Mouse (Mus musculus) hindbrain, embryonic 14.5 days (tissue): ENCODE results near the gene 3110001I22Rik. TPM values are rescaled to one million over a fixed set of nuclear protein-coding genes. Genes with fewer than 3 reads are reported as not detected.
"Not testable (repeated sequence)": the region's sequence is repeated elsewhere in the genome, so short reads cannot be mapped to it uniquely, and the experiment has no call there.

Source experiments
- ATAC-seq: fragments of 200-750 bp; cut with Nextera tagmentation; 2 replicates; pipeline ENCODE4 v1.8.0; 2017; ENCODE audit warnings: moderate number of reproducible peaks, mild to moderate bottlenecking, moderate TSS enrichment, moderate library complexity; ENCODE audit not compliant: low FRiP score
- DNase-seq: peaks from one replicate; pipeline ENCODE4 v3.0.0-alpha.2; 2015; ENCODE audit warnings: low spot score
- H3K27ac ChIP-seq: fragments of 300-500 bp; sonication (generic); 2 replicates; pipeline ENCODE4 v1.5.1; 2014; ENCODE audit warnings: mild to moderate bottlenecking, moderate library complexity
- H3K27me3 ChIP-seq: fragments of 300-500 bp; sonication (generic); 2 replicates; pipeline ENCODE4 v1.6.1; 2014; ENCODE audit warnings: mild to moderate bottlenecking, low read length, mixed read lengths; ENCODE audit not compliant: control insufficient read depth, insufficient read depth
- H3K36me3 ChIP-seq: fragments of 300-500 bp; sonication (generic); replicated peaks from 2 replicates; pipeline ENCODE4 v1.6.1; 2014; ENCODE audit not compliant: control insufficient read depth, insufficient read depth
- H3K4me1 ChIP-seq: fragments of 300-500 bp; sonication (generic); replicated peaks from 2 replicates; pipeline ENCODE4 v1.6.1; 2014; ENCODE audit warnings: antibody characterized with exemption, low read length, mixed read lengths; ENCODE audit not compliant: control insufficient read depth, insufficient read depth
- H3K4me2 ChIP-seq: fragments of 300-500 bp; sonication (generic); replicated peaks from 2 replicates; pipeline ENCODE4 v1.6.1; 2014; ENCODE audit warnings: mild to moderate bottlenecking, moderate library complexity
- H3K4me3 ChIP-seq: fragments of 300-500 bp; sonication (generic); replicated peaks from 2 replicates; pipeline ENCODE4 v1.5.1; 2014; ENCODE audit warnings: mild to moderate bottlenecking, low read length
- H3K9ac ChIP-seq: fragments of 300-500 bp; sonication (generic); 2 replicates; pipeline ENCODE4 v1.6.1; 2014
- H3K9me3 ChIP-seq: fragments of 300-500 bp; sonication (generic); 2 replicates; pipeline ENCODE4 v1.6.1; 2016; ENCODE audit warnings: low read length; ENCODE audit not compliant: control insufficient read depth
- WGBS: fragments of 180-500 bp; shearing (Covaris S2); extraction: QIAGEN DNeasy Blood & Tissue Kit; methylation state at CpG from one replicate; pipeline ENCODE4 v1.1.7; 2014; 5-methylcytosine and 5-hydroxymethylcytosine counted together
- polyA plus RNA-seq: library from polyadenylated mRNA; unstranded; fragments of >200 nt; fragmentation: Nextera tagmentation; extraction: Ambion mirVana; gene quantifications from 2 replicates; pipeline ENCODE4 v1.2.1, GENCODE M21; 2014

3110001I22Rik gene
- 6.9 and 7.2 TPM in 2 replicates for polyA plus RNA-seq

DNA sequence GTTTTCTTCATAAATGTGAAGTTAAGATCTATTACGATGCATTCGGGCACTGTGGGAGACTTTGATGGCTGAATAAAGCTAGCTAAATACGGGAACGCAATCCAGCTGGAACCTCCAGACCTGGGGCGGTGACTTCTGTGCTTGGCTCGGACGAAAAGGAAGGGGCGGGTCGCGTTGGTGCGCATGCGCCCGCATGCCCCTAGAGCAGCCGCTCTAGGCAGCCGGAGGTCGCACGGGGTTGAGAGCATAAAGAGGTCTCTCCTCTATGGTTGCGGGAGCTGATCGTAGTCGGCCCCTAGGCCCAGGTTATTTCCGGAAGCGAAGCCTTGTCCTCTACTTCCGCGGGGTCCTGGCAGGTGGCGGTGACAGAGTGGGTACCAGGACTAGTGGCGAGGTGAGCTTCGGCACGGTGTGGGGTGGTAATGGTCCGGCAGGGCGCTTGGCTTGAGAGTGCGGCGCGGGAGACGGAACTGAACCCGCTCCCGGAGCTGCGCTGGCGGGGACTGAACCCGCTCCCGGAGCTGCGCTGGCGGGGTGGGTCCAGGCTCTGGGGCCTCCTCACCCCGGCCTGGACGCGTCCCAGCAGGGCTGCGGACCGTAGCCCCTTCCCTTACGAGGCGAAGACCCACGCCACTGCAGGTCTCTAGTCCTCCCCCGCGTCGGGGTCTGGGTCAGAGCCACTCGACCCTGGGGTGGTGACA is at the start of gene 3110001I22Rik, which contains the start of gene Bfar:
3110001I22Rik (plus strand) TSS at position 245 of the 701 bp plus-strand sequence.
Bfar (plus strand) TSS at position 174 of the 701 bp plus-strand sequence.
- ATAC-seq (peak; percentile 95), DNase-seq (peak; percentile 91)
- H3K9me3 ChIP-seq, result no peaks in the 10 kb centered on the region
- H3K9ac ChIP-seq, result peak within 1 kb of the TSS; percentile 91
- peaks cover 15% of the 10 kb centered on the region for H3K4me1 ChIP-seq
- peak within 1 kb of the TSS; percentile 96 for H3K4me3 ChIP-seq
- peaks cover 7% of the 10 kb centered on the region for H3K36me3 ChIP-seq
- H3K27ac ChIP-seq, result peak within 1 kb of the TSS; percentile 77
- under 1% methylated on average over 54 of the region's 54 CpGs for WGBS
- peak within 1 kb of the TSS; percentile 86 for H3K4me2 ChIP-seq
- H3K27me3 ChIP-seq, result no peaks in the 10 kb centered on the region

DNA sequence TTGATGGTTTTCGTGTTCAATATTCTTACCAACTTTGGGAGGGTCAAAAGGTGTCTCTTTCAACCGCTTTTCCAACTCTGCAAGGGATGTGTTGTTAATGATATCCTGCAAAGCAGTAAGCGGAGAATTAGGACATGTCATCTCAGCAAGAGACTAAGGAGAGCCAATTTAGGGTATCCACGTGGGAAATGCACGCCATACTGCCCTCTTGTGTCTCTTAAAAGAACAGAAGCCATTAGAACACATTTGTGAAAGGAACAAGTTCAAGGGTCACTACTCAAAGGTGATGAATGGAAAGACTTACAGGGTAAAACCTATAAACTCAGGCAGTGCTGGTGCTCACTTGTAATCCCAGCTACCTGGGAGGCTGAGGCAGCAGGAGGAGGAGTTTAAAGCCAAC is 43.4 kb upstream of the 3110001I22Rik start:
- Histone ChIP-seq H3K4me1 (no peaks in the 10 kb centered on the region), H3K4me3 (no peak overlapping the region), H3K9me3 (no peaks in the 10 kb centered on the region), H3K4me2 (no peak overlapping the region), H3K27ac (no peak overlapping the region), H3K27me3 (no peaks in the 10 kb centered on the region), H3K36me3 (peaks cover 75% of the 10 kb centered on the region), H3K9ac (no peak overlapping the region)
- 51% methylated on average over 5 of the region's 5 CpGs for whole genome bisulfite sequencing
- ATAC-seq (no peak), DNase-seq (peak; percentile 54)

DNA sequence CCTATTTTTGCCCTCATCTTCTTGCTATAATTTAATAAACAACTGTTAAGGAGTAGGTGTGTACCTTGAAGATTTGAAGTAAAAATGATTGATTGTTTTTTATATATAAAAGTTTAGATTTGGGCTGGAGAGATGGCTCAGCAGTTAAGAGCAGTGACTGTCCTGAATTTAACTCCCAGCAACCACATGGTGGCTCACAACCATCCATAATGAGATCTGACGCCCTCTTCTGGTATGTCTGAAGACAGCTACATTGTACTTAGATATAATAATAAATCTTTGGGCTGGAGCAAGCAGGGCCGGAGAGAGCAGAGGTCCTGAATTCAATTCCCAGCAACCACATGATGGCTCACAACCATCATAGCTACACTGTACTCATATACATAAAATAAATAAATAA is 33.5 kb upstream of the 3110001I22Rik start:
- not testable (repeated sequence) for H3K4me2 ChIP-seq, H3K27ac ChIP-seq, H3K4me1 ChIP-seq, H3K9me3 ChIP-seq, DNase-seq, H3K9ac ChIP-seq, H3K27me3 ChIP-seq, ATAC-seq, H3K4me3 ChIP-seq
- peaks cover 43% of the 10 kb centered on the region for H3K36me3 ChIP-seq
- WGBS, result 27% methylated on average over 2 of the region's 2 CpGs

DNA sequence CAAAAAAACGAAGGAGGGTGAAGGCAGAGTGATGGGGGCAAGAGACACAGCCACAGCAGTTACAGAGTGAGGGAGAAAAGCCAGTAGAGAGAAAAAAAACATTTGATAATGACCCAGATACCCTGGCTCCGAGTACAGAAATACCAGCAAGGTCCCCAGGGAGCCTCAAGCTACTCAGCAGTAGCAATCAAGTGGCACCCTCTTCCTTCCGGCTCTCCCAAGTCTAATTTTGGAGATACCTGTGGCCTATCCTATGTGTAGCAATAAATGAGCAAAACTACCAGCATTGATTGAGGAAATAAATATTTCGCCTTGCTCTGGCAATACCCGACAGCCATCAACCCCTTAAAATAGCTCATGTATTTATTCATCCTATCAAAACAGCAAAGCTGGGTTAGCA is 32.2 kb upstream of the 3110001I22Rik start:
- Histone ChIP-seq H3K36me3 (peaks cover 43% of the 10 kb centered on the region), H3K9ac (no peak overlapping the region), H3K4me3 (no peak overlapping the region), H3K27me3 (no peaks in the 10 kb centered on the region), H3K9me3 (0 out of 2 replicates have a peak, but pooled peaks cover 2% of the 10 kb centered on the region), H3K27ac (no peak overlapping the region), H3K4me2 (no peak overlapping the region), H3K4me1 (no peaks in the 10 kb centered on the region)
- no peak for DNase-seq
- 89% methylated on average over 5 of the region's 5 CpGs for WGBS
- ATAC-seq, result no peak

DNA sequence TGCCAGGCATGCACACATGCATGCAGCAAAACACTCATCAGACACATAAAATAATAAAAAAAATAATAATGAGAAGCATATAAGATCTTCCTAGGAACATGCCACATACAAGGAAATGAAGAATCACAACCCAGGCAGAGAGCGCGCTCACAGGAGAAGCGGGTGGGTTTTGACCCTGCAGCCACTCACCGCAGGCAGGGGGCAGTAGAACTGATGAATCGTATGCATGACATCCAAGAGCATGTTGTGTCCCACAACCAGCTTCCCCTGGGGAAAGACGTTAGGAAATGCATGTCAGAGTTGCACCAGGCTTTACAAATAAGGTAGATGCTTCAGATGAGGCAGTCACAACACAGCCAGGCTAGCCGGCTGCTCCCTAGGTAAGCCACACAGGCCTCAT is 31.7 kb upstream of the 3110001I22Rik start:
- H3K9ac ChIP-seq, result no peak overlapping the region
- H3K4me1 ChIP-seq, result no peaks in the 10 kb centered on the region
- ATAC-seq, result no peak
- WGBS, result 78% methylated on average over 7 of the region's 7 CpGs
- no peak overlapping the region for H3K27ac ChIP-seq
- H3K27me3 ChIP-seq, result no peaks in the 10 kb centered on the region
- H3K4me2 ChIP-seq, result no peak overlapping the region
- H3K4me3 ChIP-seq, result no peak overlapping the region
- no peak for DNase-seq
- peaks cover 39% of the 10 kb centered on the region; the same call in 1 of the 2 replicates for H3K36me3 ChIP-seq
- H3K9me3 ChIP-seq, result no peaks in the 10 kb centered on the region

DNA sequence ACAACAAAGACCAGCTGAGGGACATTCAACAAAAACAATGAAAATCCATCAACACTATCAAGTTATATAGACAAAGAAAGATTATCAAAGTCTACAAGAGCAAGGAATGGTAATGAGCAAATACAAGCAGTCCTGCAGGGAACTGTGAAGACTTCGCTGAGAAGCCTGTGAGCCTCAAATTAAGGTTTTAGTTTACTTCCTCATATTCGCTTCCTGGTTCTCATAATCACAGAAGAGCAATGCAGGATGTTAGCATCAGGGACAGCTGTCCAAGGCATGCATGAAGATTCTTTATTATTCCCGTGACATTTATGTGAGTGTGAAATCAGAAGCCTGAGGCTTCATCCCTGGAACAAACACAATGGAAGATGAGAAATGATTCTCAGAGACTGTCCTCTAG is 27.3 kb upstream of the 3110001I22Rik start:
- DNase-seq (no peak), ATAC-seq (no peak)
- H3K27ac ChIP-seq, result no peak overlapping the region
- H3K9ac ChIP-seq, result no peak overlapping the region
- no peaks in the 10 kb centered on the region for H3K9me3 ChIP-seq
- no peak overlapping the region for H3K4me3 ChIP-seq
- 89% methylated on average over 3 of the region's 3 CpGs for WGBS
- no peak overlapping the region for H3K4me2 ChIP-seq
- H3K4me1 ChIP-seq, result no peaks in the 10 kb centered on the region
- H3K36me3 ChIP-seq, result peaks cover 34% of the 10 kb centered on the region
- no peaks in the 10 kb centered on the region for H3K27me3 ChIP-seq

DNA sequence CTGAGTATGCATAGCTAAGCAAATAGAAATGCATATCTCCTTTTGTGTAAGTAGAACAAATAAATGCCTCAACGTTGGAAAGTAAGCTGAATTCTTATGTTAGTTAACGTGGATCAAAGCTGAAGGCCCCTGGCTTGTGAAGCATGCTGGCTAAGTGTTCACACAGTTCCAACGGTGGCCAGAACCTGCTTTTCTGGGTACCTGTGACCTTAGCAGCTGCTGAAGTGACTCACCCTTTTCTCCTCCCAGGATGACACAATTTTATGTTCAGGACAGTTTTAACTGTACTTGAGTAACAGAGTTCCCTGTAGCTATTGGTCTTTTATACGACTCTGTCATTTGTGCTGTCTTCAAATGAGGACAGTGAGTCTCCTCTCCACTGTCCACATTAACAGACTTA is 25.8 kb upstream of the 3110001I22Rik start:
- Histone ChIP-seq H3K27ac (no peak overlapping the region), H3K4me2 (no peak overlapping the region)

DNA sequence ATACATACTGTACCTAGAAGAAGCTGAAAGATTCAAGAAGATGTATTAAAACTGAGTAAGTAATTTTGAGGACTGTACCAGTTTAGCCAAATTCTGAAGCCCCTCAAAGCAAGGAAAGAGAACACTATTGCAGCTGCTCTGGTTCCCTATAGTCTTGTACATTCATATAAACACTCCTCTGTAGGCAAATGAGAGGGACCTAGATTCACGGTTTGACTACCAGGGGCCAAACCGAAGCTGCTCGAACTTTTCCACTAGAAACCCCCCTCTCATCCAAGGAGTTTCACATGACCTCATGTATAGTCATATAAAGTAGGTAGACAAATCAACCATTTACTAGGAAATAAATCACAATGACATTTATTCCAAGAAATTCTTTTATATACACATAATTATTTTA is 12.8 kb upstream of the 3110001I22Rik start:
- H3K4me3 ChIP-seq, result no peak overlapping the region
- no peak overlapping the region for H3K4me2 ChIP-seq
- no peaks in the 10 kb centered on the region for H3K4me1 ChIP-seq
- no peaks in the 10 kb centered on the region for H3K27me3 ChIP-seq
- 90% methylated on average over 3 of the region's 3 CpGs for WGBS
- H3K9me3 ChIP-seq, result no peaks in the 10 kb centered on the region
- no peak overlapping the region for H3K27ac ChIP-seq
- no peak for DNase-seq
- peaks cover 62% of the 10 kb centered on the region for H3K36me3 ChIP-seq
- H3K9ac ChIP-seq, result no peak overlapping the region
- no peak for ATAC-seq

More for the DNA sequence above, 25.8 kb upstream of the 3110001I22Rik start:
- DNase-seq (no peak), ATAC-seq (no peak)
- Histone ChIP-seq H3K27me3 (no peaks in the 10 kb centered on the region), H3K4me3 (no peak overlapping the region), H3K9ac (no peak overlapping the region), H3K4me1 (no peaks in the 10 kb centered on the region), H3K36me3 (peaks cover 36% of the 10 kb centered on the region), H3K9me3 (no peaks in the 10 kb centered on the region)
- WGBS, result 91% methylated on average over 4 of the region's 4 CpGs

DNA sequence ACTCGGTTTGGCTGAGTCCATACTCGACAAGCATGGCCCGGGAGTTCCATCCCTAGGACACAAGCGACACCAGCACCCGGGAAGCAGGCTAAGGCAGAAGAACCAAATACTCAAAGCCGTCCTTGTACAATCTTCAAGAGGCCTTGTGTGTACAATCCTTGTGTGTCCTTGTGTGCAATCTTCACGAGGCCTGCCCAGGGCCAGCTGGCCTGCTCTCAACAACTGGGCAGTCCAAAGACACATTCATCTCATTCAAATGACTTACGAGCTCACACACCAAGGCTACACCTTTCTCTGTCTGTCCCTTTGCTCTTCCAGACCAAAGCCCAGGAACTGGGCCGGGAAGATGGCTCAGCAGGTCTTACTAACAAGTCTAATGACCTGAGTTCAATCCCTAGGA is 11.0 kb upstream of the 3110001I22Rik start:
- Histone ChIP-seq H3K27ac (no peak overlapping the region), H3K4me3 (no peak overlapping the region), H3K27me3 (no peaks in the 10 kb centered on the region), H3K4me2 (no peak overlapping the region), H3K36me3 (peaks cover 58% of the 10 kb centered on the region), H3K9me3 (no peaks in the 10 kb centered on the region), H3K4me1 (no peaks in the 10 kb centered on the region), H3K9ac (no peak overlapping the region)
- DNase-seq, result no peak
- no peak for ATAC-seq
- WGBS, result 98% methylated on average over 9 of the region's 9 CpGs
